Mouse (Mus musculus) G1E (cell line): Measurements from ENCODE around the gene Ptprc. TPM values are rescaled to one million over a fixed set of nuclear protein-coding genes. Genes with fewer than 3 reads are reported as not detected.

Experiments used
- ATAC-seq: 2 replicates; pipeline ENCODE4 v1.8.0; 2016; ENCODE audit warnings: mild to moderate bottlenecking; ENCODE audit not compliant: insufficient number of reproducible peaks, poor library complexity, low FRiP score, severe bottlenecking; ENCODE audit errors: extremely low read depth
- DNase-seq: peaks from one replicate; pipeline ENCODE4 v3.0.0; 2012; ENCODE audit warnings: low spot score
- H3K27me3 ChIP-seq: 2 replicates; pipeline ENCODE4 v1.6.1; 2012; ENCODE audit warnings: mild to moderate bottlenecking, low read length, inconsistent platforms; ENCODE audit not compliant: insufficient read depth
- H3K36me3 ChIP-seq: replicated peaks from 2 replicates; pipeline ENCODE3; 2012; ENCODE audit warnings: mild to moderate bottlenecking, inconsistent platforms
- H3K4me1 ChIP-seq: 2 replicates; pipeline ENCODE4 v1.6.1; 2012; ENCODE audit warnings: low read depth, low read length, inconsistent platforms, mixed read lengths; ENCODE audit not compliant: insufficient read depth
- H3K4me3 ChIP-seq: 2 replicates; pipeline ENCODE4 v1.5.1; 2012; ENCODE audit warnings: low read depth, mild to moderate bottlenecking, inconsistent platforms, low read length, moderate library complexity, mixed read lengths
- H3K9me3 ChIP-seq: replicated peaks from 2 replicates; pipeline ENCODE4 v1.6.1; 2012; ENCODE audit warnings: inconsistent platforms
- CTCF ChIP-seq: IDR thresholded peaks from 2 replicates; pipeline ENCODE4 v1.5.1; 2012; ENCODE audit warnings: low read depth, low read length, inconsistent platforms, mixed read lengths
- GATA1 ChIP-seq: IDR thresholded peaks from 2 replicates; pipeline ENCODE4 v1.6.1; 2012; ENCODE audit warnings: borderline replicate concordance, low read length, inconsistent platforms, mixed read lengths
- GATA2 ChIP-seq: IDR thresholded peaks from 2 replicates; pipeline ENCODE4 v1.6.1; 2012; ENCODE audit warnings: low read depth, low read length, inconsistent platforms, borderline replicate concordance
- POLR2AphosphoS5 ChIP-seq: IDR thresholded peaks from 2 replicates; pipeline ENCODE4 v1.6.1; 2012; ENCODE audit warnings: low read depth, low read length, inconsistent platforms; ENCODE audit not compliant: insufficient replicate concordance
- TAL1 ChIP-seq: conservative IDR thresholded peaks from 2 replicates; pipeline ENCODE4 v1.6.1; 2012; ENCODE audit warnings: low read depth, low read length, inconsistent platforms, mixed read lengths
- polyA plus RNA-seq: library from polyadenylated mRNA; stranded (reverse); fragments of >175 nt; gene quantifications from 2 replicates; pipeline ENCODE4 v1.2.3, GENCODE M21; 2012
- total RNA-seq, 2 experiments: library from RNA; stranded (forward) in 1 of 2; stranded (reverse) in 1 of 2; fragments of 200-1000 nt in 1 of 2; fragments of >200 nt in 1 of 2; fragmentation: Nextera tagmentation in 1 of 2; gene quantifications; 2 replicates each; pipeline ENCODE4 v1.2.3; 2014 to 2017

The Ptprc gene
- total and polyA plus RNA-seq, 3 experiments, result 0.98 TPM; not detected in 2

DNA sequence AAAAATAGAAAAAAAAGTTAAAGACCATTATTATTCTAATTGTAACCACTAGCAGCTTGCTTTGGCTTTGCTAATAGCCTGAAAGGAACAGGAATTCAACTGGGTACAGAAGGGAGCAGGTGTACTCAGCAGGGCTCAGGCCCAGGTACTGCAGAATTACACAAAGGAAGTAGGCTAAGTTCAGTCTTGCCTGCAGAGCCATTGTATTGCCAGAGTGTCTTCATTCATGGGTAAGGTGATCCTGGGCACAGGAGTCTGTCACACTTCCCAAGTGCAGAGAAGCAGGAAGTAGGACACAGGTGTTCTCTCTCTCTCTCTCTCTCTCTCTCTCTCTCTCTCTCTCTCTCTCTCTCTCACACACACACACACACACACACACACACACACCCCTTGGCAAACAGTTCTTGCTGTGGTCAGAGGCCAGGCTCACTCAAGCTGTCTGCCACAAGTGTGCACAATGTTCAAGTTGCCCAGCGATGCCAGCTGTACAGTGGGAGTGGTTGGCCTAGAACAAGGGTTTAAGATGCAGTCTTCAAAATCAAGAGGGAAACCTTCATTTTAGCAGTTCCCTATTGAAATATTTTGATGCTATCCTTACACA lies 21.2 kb downstream of the Ptprc start:
- H3K4me1 ChIP-seq, result no peaks in the 10 kb centered on the region
- H3K4me3 ChIP-seq, result no peak overlapping the region
- no peak for DNase-seq
- ATAC-seq, result no peak
- no peaks in the 10 kb centered on the region for H3K36me3 ChIP-seq
- H3K9me3 ChIP-seq, result peaks cover 10% of the 10 kb centered on the region
- H3K27me3 ChIP-seq, result no peaks in the 10 kb centered on the region
- TF ChIP-seq TAL1 (no peak), GATA1 (no peak), POLR2AphosphoS5 (no peak), GATA2 (no peak), CTCF (no peak)

DNA sequence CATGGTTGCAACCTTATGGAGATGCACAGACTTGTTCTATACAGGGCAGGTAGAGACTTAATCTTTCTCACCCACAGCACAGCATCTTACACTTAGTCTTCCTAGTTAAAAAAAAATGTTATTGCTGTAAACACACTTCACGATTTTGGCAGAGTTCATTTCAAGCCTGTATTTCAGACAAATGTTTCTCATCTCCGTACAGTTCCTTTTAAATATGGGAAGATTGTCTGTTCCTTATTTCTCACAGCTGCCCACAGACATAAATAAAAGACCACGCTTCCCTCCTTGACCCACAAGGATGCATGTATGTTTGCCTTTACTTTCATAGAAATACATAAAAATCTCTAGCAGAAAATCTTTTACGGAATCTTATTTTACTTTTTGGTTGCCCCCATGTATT lies 22.4 kb downstream of the Ptprc start:
- Histone ChIP-seq H3K36me3 (no peaks in the 10 kb centered on the region), H3K27me3 (no peaks in the 10 kb centered on the region), H3K9me3 (peaks cover 6% of the 10 kb centered on the region), H3K4me3 (no peak overlapping the region), H3K4me1 (no peaks in the 10 kb centered on the region)
- TF ChIP-seq GATA2 (no peak), TAL1 (no peak)
- ATAC-seq (no peak), DNase-seq (no peak)

DNA sequence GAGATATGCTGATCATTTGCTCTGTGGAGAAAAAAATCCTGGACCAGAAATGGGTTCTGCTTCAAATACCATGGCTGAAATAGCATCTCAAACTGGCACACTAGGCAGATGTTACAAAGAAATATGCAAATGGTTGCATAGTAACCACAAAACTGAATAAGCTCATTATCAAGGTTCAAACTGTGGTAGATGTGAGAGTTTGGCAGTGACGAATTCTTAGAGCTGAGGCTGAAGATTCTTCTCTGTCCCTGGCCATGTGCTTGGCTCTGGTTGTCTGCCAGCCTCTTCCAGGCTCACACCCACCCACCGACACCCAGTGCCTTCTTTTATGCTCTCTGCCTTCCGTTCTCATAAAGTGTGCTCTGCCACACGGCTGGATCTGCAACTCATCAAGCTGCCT lies 26.7 kb downstream of the Ptprc start:
- H3K9me3 ChIP-seq, result peaks cover 6% of the 10 kb centered on the region
- ATAC-seq (no peak), DNase-seq (no peak)

DNA sequence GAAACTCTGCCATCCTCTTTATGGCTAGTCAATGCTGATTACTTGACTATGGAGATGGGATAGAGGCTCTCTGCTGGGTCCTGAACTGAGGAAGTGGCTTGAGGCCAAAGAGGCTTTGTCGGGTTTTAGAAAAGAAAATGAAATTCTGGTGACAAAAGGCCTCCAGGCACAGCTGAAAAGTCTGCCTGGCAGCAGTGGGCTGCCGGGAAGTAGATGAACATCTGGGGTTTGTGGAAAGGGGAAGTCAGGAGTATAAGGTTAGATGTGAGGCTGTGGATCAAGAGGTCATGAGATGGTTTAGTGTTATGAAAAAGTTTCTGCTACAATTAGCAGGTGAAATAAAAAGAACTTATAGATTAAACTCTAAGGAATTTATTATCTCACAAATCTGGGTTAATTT lies 29.9 kb downstream of the Ptprc start:
- ATAC-seq (no peak), DNase-seq (no peak)
- Histone ChIP-seq H3K4me3 (no peak overlapping the region), H3K27me3 (no peaks in the 10 kb centered on the region), H3K4me1 (no peaks in the 10 kb centered on the region), H3K9me3 (peaks cover 17% of the 10 kb centered on the region), H3K36me3 (no peaks in the 10 kb centered on the region)
- no peak for TF ChIP-seq CTCF
- no peak for TF ChIP-seq TAL1
- no peak for TF ChIP-seq GATA1

More for the DNA sequence above, 26.7 kb downstream of the Ptprc start:
- Histone ChIP-seq H3K4me1 (no peaks in the 10 kb centered on the region), H3K27me3 (no peaks in the 10 kb centered on the region), H3K4me3 (no peak overlapping the region), H3K36me3 (no peaks in the 10 kb centered on the region)
- TF ChIP-seq GATA2, result no peak
- TF ChIP-seq CTCF, result no peak
- TF ChIP-seq POLR2AphosphoS5, result no peak
- TF ChIP-seq GATA1, result no peak

DNA sequence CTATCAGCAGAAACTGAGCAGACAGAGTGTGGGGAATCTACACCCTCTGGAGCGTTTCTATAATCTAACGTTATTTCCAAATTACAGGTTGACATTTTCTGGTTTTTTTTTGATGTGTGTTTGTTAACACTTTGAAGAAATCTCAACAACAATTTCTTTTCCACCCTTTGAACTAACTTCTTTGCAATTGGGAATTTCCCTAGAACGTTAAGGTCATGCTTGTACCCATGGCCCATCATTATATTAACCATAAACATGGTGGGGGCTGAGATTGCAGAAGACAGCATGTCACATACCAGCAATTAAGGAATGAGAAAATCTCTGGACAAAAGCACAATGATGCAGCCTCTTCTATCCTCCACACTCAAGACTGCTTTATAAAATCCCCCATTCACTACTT lies 30.4 kb downstream of the Ptprc start:
- Histone ChIP-seq H3K9me3 (peaks cover 17% of the 10 kb centered on the region), H3K36me3 (no peaks in the 10 kb centered on the region), H3K4me1 (no peaks in the 10 kb centered on the region), H3K27me3 (no peaks in the 10 kb centered on the region), H3K4me3 (no peak overlapping the region)
- ATAC-seq, result no peak
- no peak for TF ChIP-seq POLR2AphosphoS5
- TF ChIP-seq TAL1, result no peak
- no peak for TF ChIP-seq CTCF
- TF ChIP-seq GATA2, result no peak
- no peak for TF ChIP-seq GATA1
- no peak for DNase-seq

DNA sequence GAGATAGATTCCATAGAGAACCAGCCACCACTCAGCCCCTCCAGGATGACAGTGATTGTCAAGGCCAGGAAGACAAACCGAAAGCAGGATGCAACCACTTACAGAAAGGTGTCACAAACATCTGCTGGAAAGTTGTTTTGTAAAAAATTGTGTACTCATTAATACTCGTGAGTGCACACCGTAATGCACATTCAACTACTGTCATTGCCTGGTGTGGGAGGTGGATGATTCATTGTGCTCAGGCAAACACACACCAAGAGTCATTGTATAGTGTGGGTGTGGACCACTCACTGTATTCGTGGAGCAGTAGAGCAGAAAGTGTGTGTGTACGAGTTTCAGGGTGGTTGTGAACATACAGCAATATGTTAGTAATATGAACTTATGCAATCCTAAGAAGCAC lies 31.1 kb downstream of the Ptprc start:
- no peak for DNase-seq
- Histone ChIP-seq H3K36me3 (no peaks in the 10 kb centered on the region), H3K4me1 (no peaks in the 10 kb centered on the region), H3K9me3 (peaks cover 17% of the 10 kb centered on the region), H3K4me3 (no peak overlapping the region), H3K27me3 (no peaks in the 10 kb centered on the region)
- TF ChIP-seq CTCF, result no peak
- TF ChIP-seq GATA2, result no peak
- TF ChIP-seq TAL1, result no peak
- TF ChIP-seq GATA1, result no peak
- no peak for TF ChIP-seq POLR2AphosphoS5
- ATAC-seq, result no peak

DNA sequence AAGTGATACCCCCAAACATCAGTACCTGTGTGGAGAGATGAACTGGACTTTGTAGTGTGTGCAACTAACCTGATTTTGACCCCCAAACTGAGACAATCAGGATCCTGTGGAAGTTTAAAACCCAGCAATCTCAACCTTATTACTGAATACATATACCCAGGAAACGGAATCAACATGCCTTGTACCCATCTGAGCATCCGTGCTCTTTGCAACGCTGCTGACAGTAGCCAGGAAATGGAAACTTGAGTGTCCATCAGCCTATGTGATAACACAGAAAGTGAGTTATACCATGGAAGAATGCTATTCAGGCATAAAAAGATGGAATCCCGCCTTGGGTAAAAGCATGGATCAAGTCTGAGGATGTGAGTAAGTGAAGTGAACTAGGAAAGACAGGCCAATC lies 34.7 kb downstream of the Ptprc start:
- H3K36me3 ChIP-seq, result no peaks in the 10 kb centered on the region
- no peaks in the 10 kb centered on the region for H3K27me3 ChIP-seq
- no peak overlapping the region for H3K4me3 ChIP-seq
- H3K4me1 ChIP-seq, result no peaks in the 10 kb centered on the region
- TF ChIP-seq TAL1, result no peak
- no peak for TF ChIP-seq CTCF
- no peak for TF ChIP-seq POLR2AphosphoS5
- TF ChIP-seq GATA1, result no peak
- no peak for TF ChIP-seq GATA2
- DNase-seq (no peak), ATAC-seq (no peak)
- peaks cover 24% of the 10 kb centered on the region for H3K9me3 ChIP-seq
